ENCODE assay signal across 27 mouse cellular contexts in the genomic region with DNA sequence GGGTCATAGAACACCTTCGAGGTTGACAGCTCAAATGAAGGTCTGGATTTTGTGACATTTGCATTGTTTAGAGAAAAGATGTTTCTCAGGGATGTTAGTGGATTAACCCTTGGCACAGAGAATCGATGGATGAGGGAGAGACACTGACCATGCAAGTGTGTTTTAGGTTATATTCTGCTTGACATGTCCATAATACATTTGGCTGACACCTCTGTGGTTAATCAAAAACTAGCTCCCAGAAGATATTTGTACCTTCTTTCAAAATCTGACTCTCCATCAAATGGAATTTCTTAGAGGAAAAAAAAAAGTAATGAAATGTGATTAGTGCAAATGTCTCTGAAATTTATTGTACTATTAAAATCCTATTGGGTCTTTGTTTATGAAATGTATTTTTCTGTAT.
"Had no signal": no experiment of that assay in that cellular context is flagged by ENCODE, and none has a peak within 500 bp of the region (broad histone marks: within the 10 kb centered on the region; RNA-seq: fewer than 3 reads in every experiment).

No protein-coding gene starts in this region.

- H3K36me3 ChIP-seq: embryonic facial prominence, embryonic 10.5 days; embryonic facial prominence, embryonic 12.5 days; embryonic facial prominence, embryonic 13.5 days; embryonic facial prominence, embryonic 15.5 days; forebrain, embryonic 10.5 days; forebrain, embryonic 12.5 days; forebrain, embryonic 15.5 days had no signal

- DNase-seq: cerebellum, adult 2 months; cerebellum, adult 8-10 months; cerebellum, adult 9-10 months; cerebellum, adult 9-11 months; cerebellum, postnatal 10 days; cerebellum, postnatal 14 days; cerebellum, postnatal 25 days; cerebellum, postnatal 36 days; embryo, embryonic 11 days; forebrain, postnatal 0 days; gastrocnemius, adult 2 months; gastrocnemius, postnatal 10 days; gastrocnemius, postnatal 14 days; gastrocnemius, postnatal 25 days; gastrocnemius, postnatal 36 days; heart, adult 18-20 months had no signal

- H3K4me3 ChIP-seq: embryonic facial prominence, embryonic 10.5 days; embryonic facial prominence, embryonic 12.5 days; embryonic facial prominence, embryonic 13.5 days; embryonic facial prominence, embryonic 15.5 days; erythroblast, embryonic 14.5 days; forebrain, embryonic 10.5 days; forebrain, embryonic 12.5 days; forebrain, embryonic 13.5 days; forebrain, embryonic 15.5 days; gastrocnemius, adult 2 months had no signal

- H3K4me1 ChIP-seq: embryonic facial prominence, embryonic 10.5 days; embryonic facial prominence, embryonic 12.5 days; embryonic facial prominence, embryonic 13.5 days; embryonic facial prominence, embryonic 15.5 days; forebrain, embryonic 13.5 days; forebrain, embryonic 15.5 days had no signal

- ATAC-seq: forebrain, embryonic 13.5 days; forebrain, embryonic 14.5 days; forebrain, embryonic 15.5 days; forebrain, embryonic 16.5 days; forebrain, postnatal 0 days had no signal

- H3K27me3 ChIP-seq: embryonic facial prominence, embryonic 12.5 days; embryonic facial prominence, embryonic 15.5 days; forebrain, embryonic 12.5 days; forebrain, embryonic 13.5 days; forebrain, embryonic 15.5 days had no signal

- H3K27ac ChIP-seq: embryonic facial prominence, embryonic 10.5 days; embryonic facial prominence, embryonic 12.5 days; embryonic facial prominence, embryonic 13.5 days; embryonic facial prominence, embryonic 15.5 days; forebrain, embryonic 10.5 days; forebrain, embryonic 12.5 days; forebrain, embryonic 13.5 days; forebrain, embryonic 15.5 days; gastrocnemius, adult 2 months had no signal

- H3K4me2 ChIP-seq: embryonic facial prominence, embryonic 12.5 days; embryonic facial prominence, embryonic 13.5 days; embryonic facial prominence, embryonic 15.5 days; forebrain, embryonic 12.5 days; forebrain, embryonic 13.5 days; forebrain, embryonic 15.5 days had no signal

- H3K9ac ChIP-seq: embryonic facial prominence, embryonic 12.5 days; embryonic facial prominence, embryonic 13.5 days; embryonic facial prominence, embryonic 15.5 days; forebrain, embryonic 12.5 days; forebrain, embryonic 13.5 days; forebrain, embryonic 15.5 days; forebrain, postnatal 0 days had no signal

- H3K9me3 ChIP-seq: embryonic facial prominence, embryonic 10.5 days; embryonic facial prominence, embryonic 12.5 days; embryonic facial prominence, embryonic 13.5 days; embryonic facial prominence, embryonic 15.5 days; forebrain, embryonic 10.5 days; forebrain, embryonic 12.5 days; forebrain, embryonic 13.5 days; forebrain, embryonic 15.5 days had no signal
